Mouse (Mus musculus) cerebellum, adult 2 months (tissue): ENCODE data around the gene Saa3. TPM values are rescaled to one million over a fixed set of nuclear protein-coding genes. Genes with fewer than 3 reads are reported as not detected.

ENCODE experiments used
- DNase-seq, 2 experiments: peaks; one replicate each; pipeline ENCODE4 v3.0.0; 2021
- H3K27ac ChIP-seq: fragments of 200-500 bp; 2 replicates; pipeline ENCODE4 v1.5.1; 2012; ENCODE audit warnings: low read length, control low read depth, inconsistent platforms; ENCODE audit not compliant: insufficient read depth
- H3K27me3 ChIP-seq: fragments of 200-500 bp; 2 replicates; pipeline ENCODE4 v1.6.1; 2012; ENCODE audit warnings: inconsistent platforms, mild to moderate bottlenecking, low read length, moderate library complexity; ENCODE audit not compliant: control insufficient read depth, insufficient read depth
- H3K4me1 ChIP-seq: fragments of 200-500 bp; 2 replicates; pipeline ENCODE4 v1.6.1; 2011; ENCODE audit warnings: low read length; ENCODE audit not compliant: control insufficient read depth, insufficient read depth
- H3K4me3 ChIP-seq: fragments of 200-500 bp; replicated peaks from 2 replicates; pipeline ENCODE3; 2011; ENCODE audit warnings: mild to moderate bottlenecking, low read depth, low read length, control low read depth; ENCODE audit not compliant: insufficient read depth
- CTCF ChIP-seq: fragments of 200-500 bp; IDR thresholded peaks from 2 replicates; pipeline ENCODE4 v1.5.1; 2011; ENCODE audit warnings: low read depth, mild to moderate bottlenecking, control low read depth, low read length, moderate library complexity, borderline replicate concordance; ENCODE audit not compliant: insufficient read depth
- POLR2A ChIP-seq: fragments of 200-500 bp; IDR thresholded peaks from 2 replicates; pipeline ENCODE4 v1.6.1; 2011; ENCODE audit warnings: low read length, control low read depth, borderline replicate concordance; ENCODE audit not compliant: insufficient read depth
- WGBS: fragments of 180-500 bp; shearing (Covaris S2); methylation state at CpG from one replicate; pipeline ENCODE4 v1.1.7; 2018; 5-methylcytosine and 5-hydroxymethylcytosine counted together
- polyA plus RNA-seq: library from polyadenylated mRNA; depleted of rRNA; stranded (reverse); fragments of >200 nt; gene quantifications from 2 replicates; pipeline ENCODE4 v1.2.3, GENCODE M21; 2012

Gene Saa3
- polyA plus RNA-seq, 1 experiment: not detected

GRCm38 (mm10) chr7:46719526-46719925 lies 4.0 kb upstream of the Saa3 start:
- no peak overlapping the region for H3K4me3 ChIP-seq
- H3K27me3 ChIP-seq: no peaks in the 10 kb centered on the region
- no peak for TF ChIP-seq CTCF
- TF ChIP-seq POLR2A: no peak
- peak; percentile 53 to 60 for DNase-seq
- 17% methylated on average over 7 of the region's 7 CpGs for WGBS
- H3K4me1 ChIP-seq: peaks cover 47% of the 10 kb centered on the region
- peak overlapping the region; percentile 98 for H3K27ac ChIP-seq

GRCm38 (mm10) chr7:46718591-46719270 lies 3.2 kb upstream of the Saa3 start:
- WGBS: 6% methylated on average over 7 of the region's 7 CpGs
- TF ChIP-seq POLR2A (no peak), CTCF (no peak)
- H3K4me3 ChIP-seq: no peak overlapping the region
- no peaks in the 10 kb centered on the region for H3K27me3 ChIP-seq
- peaks cover 47% of the 10 kb centered on the region for H3K4me1 ChIP-seq
- peak; percentile 87 to 95 for DNase-seq
- H3K27ac ChIP-seq: peak overlapping the region; percentile 98

GRCm38 (mm10) chr7:46716897-46717296 lies 1.4 kb upstream of the Saa3 start:
- TF ChIP-seq CTCF (no peak), POLR2A (no peak)
- peak overlapping the region; percentile 68 for H3K27ac ChIP-seq
- peaks cover 47% of the 10 kb centered on the region for H3K4me1 ChIP-seq
- WGBS: 29% methylated on average over 5 of the region's 5 CpGs
- no peak overlapping the region for H3K4me3 ChIP-seq
- H3K27me3 ChIP-seq: no peaks in the 10 kb centered on the region
- DNase-seq: peak; percentile 49 to 65

GRCm38 (mm10) chr7:46714518-46714917 lies 982 bp downstream of the Saa3 start:
- no peaks in the 10 kb centered on the region for H3K27me3 ChIP-seq

GRCm38 (mm10) chr7:46712250-46712649 lies 3.2 kb downstream of the Saa3 start:
- no peak for TF ChIP-seq POLR2A
- TF ChIP-seq CTCF: no peak
- H3K27me3 ChIP-seq: no peaks in the 10 kb centered on the region
- WGBS: 74% methylated on average over 6 of the region's 6 CpGs
- no peak overlapping the region for H3K27ac ChIP-seq
- H3K4me3 ChIP-seq: no peak overlapping the region
- DNase-seq: no peak
- H3K4me1 ChIP-seq: peaks cover 12% of the 10 kb centered on the region

More at GRCm38 (mm10) chr7:46714518-46714917, 982 bp downstream of the Saa3 start:
- TF ChIP-seq POLR2A (no peak), CTCF (peak; percentile 84)
- DNase-seq: peak; percentile 78 to 83
- 0 out of 2 replicates have a peak overlapping the region, but pooled peaks have one; percentile 29 for H3K27ac ChIP-seq
- no peak overlapping the region for H3K4me3 ChIP-seq
- 25% methylated on average over 6 of the region's 6 CpGs for WGBS
- peaks cover 31% of the 10 kb centered on the region for H3K4me1 ChIP-seq

GRCm38 (mm10) chr7:46710390-46710844 lies 5.1 kb downstream of the Saa3 start, which contains the start of gene Saal1:
Saal1 (minus strand) TSS chr7:46710680.
- DNase-seq: peak; percentile 85 to 89
- WGBS: under 1% methylated on average over 38 of the region's 38 CpGs
- Histone ChIP-seq H3K27me3 (no peaks in the 10 kb centered on the region), H3K4me1 (peaks cover 4% of the 10 kb centered on the region; the same call in 1 of the 2 replicates), H3K4me3 (peak within 1 kb of the TSS; percentile 72), H3K27ac (peak within 1 kb of the TSS; percentile 75)
- TF ChIP-seq CTCF (peak; percentile 84), POLR2A (peak; percentile 62; the same call in 1 of the 2 replicates)

GRCm38 (mm10) chr7:46700521-46701025 lies 14.9 kb downstream of the Saa3 start:
- DNase-seq: peak; percentile 38 to 72
- Histone ChIP-seq H3K4me1 (peaks cover 5% of the 10 kb centered on the region; the same call in 1 of the 2 replicates), H3K27me3 (no peaks in the 10 kb centered on the region), H3K4me3 (no peak overlapping the region), H3K27ac (no peak overlapping the region)
- TF ChIP-seq POLR2A: no peak
- TF ChIP-seq CTCF: no peak
- WGBS: 24% methylated on average over 6 of the region's 6 CpGs
